Mouse (Mus musculus): ENCODE data around the gene Pde2a.

- TF ChIP-seq POLR2AphosphoS5 (IDR thresholded peaks at IDR 0.05; ENCODE audit: borderline replicate concordance, low read depth, low read length) (no peak), POLR2A (IDR thresholded peaks at IDR 0.05; ENCODE audit: control insufficient read depth in 1 of 2, insufficient read depth in 1 of 2, low read depth in 1 of 2, low read length in 2 of 2, poor library complexity in 1 of 2) (no peak), ZC3H11A (IDR thresholded peaks at IDR 0.05; ENCODE audit: low read depth, low read length) (no peak), RCOR1 (IDR thresholded peaks at IDR 0.05; ENCODE audit: low read depth, low read length) (no peak), CTCF (IDR thresholded peaks at IDR 0.05 in 2 of 3, conservative IDR thresholded peaks at IDR 0.05 in 1 of 3; ENCODE audit: control insufficient read depth in 1 of 3, insufficient read depth in 1 of 3, low read depth in 2 of 3, low read length in 3 of 3, poor library complexity in 1 of 3, severe bottlenecking in 1 of 3) (no peak), TAL1 (IDR thresholded peaks at IDR 0.05; ENCODE audit: low read length) (no peak), E2F4 (IDR thresholded peaks at IDR 0.05; ENCODE audit: borderline replicate concordance, low read depth, low read length) (no peak), MXI1 (IDR thresholded peaks at IDR 0.05; ENCODE audit: low read depth, low read length) (no peak), ELF1 (IDR thresholded peaks at IDR 0.05; ENCODE audit: low read depth, low read length) (no peak)
These were observed 69.5 kb downstream of the Pde2a start for GRCm38 (mm10) chr7:101490952-101491351.

Data from MEL (cell line).